Mouse (Mus musculus) frontal cortex, adult 2 months (tissue): ENCODE results near the gene Bdkrb1. TPM values are rescaled to one million over a fixed set of nuclear protein-coding genes. Genes with fewer than 3 reads are reported as not detected.

ENCODE experiments used
- DNase-seq, 2 experiments: peaks; one replicate each; pipeline ENCODE4 v3.0.0; 2022; ENCODE audit warnings: low spot score in 1 of 2; ENCODE audit errors: extremely low spot score in 1 of 2
- polyA plus RNA-seq: library from polyadenylated mRNA; depleted of rRNA; stranded (reverse); fragments of >200 nt; gene quantifications from 2 replicates; pipeline ENCODE4 v1.2.3, GENCODE M21; 2012; rRNA removed

The Bdkrb1 gene
- not detected in 2 replicates for polyA plus RNA-seq

DNA sequence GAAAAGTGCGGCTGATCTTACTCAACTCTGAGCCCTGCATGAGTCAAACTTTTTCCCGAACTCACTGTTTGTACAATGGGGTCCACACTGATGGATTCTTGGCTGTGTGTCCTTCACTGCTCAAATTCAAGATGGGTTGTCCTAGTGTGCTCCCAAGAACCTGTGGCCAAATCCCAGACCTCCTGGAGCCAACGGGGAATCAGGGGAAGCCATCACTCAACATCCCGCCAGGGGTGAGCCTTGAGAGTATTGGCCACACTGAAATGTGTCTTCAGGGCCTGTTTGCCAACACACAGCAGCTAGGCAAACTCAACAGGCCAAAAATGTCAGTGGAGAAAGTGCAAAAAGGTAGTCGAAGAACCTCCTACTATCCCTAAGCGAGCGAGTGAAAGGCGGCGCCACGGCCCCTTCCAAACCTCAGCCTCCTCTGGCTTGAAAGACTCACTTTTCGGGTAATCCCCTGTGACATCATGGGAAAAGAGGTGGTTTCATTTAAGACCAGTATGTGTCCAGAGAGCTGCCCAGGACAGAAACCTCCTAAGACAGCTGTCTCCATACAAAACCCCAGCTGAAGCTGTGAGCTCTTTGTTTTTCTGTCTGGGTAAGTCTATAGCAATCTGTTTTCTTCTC is at the start of gene Bdkrb1:
Gene Bdkrb1, plus strand, starts transcription at position 505 of the 630 bp plus-strand sequence.
- no peak for DNase-seq

DNA sequence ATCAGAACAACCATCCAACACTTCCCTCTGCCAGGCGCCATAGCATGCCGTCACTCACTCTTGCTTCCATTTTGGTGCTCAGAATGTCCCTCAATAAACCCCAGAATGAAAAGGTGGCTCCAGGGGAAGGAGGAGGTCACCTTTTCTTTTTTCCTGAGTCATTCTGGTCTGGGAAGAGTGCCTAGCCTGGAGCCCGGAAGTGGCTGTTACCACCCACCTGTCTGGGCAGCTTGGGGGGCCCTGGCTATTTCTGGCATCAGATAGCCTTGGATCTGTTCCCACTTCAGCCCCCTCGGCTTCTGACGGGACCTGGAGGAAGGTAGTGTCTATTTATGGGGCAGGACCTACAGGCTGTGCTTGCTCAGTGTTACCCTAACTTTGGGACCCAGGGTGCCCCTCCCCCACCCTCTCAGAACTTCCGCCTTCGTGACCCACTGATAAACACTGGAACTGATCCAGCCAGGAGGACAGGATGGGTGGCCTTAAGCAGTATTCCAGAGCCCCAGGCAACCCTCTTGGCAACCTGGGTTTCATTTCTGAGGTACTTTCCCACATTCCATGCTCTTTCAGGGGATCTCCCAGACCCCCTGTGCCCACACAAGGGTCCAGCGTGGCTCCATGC is 48.6 kb upstream of the Bdkrb1 start:
- no peak for DNase-seq

GRCm38 (mm10) chr12:105555172-105555571 is 47.7 kb upstream of the Bdkrb1 start:
- no peak for DNase-seq

- DNase-seq, result no peak
Observed at GRCm38 (mm10) chr12:105557250-105557925, 45.5 kb upstream of the Bdkrb1 start.

GRCm38 (mm10) chr12:105561007-105561534 is 41.8 kb upstream of the Bdkrb1 start:
- peak; percentile 18 to 72 for DNase-seq

GRCm38 (mm10) chr12:105562056-105562820 is 40.6 kb upstream of the Bdkrb1 start:
- no peak for DNase-seq

- DNase-seq, result no peak
Observed at GRCm38 (mm10) chr12:105562936-105563680, 39.8 kb upstream of the Bdkrb1 start, which contains the start of gene Bdkrb2. Bdkrb2 (plus strand) TSS chr12:105563226.

GRCm38 (mm10) chr12:105563726-105564275 is 39.1 kb upstream of the Bdkrb1 start:
- no peak for DNase-seq

DNA sequence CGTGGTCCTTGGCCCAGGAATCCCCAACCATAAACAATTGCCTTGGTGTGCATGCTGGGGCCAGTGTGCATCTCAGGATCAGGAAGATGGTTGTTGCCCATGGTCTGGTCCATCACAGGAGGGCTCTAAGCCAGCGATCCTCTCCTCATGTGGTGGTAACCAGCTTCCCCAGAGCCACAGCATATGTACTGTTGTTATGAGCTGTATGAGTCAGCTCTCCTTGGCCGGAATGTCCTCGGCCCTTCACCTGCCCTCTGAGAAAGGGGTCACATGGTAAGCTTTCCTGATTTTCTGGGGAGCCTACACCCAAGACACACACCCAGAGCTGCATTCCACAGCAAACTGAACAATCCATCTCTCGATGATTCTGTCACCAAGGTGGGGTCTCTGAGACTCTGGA is 37.7 kb upstream of the Bdkrb1 start:
- no peak for DNase-seq

GRCm38 (mm10) chr12:105571867-105572266 is 31.0 kb upstream of the Bdkrb1 start:
- no peak for DNase-seq

DNA sequence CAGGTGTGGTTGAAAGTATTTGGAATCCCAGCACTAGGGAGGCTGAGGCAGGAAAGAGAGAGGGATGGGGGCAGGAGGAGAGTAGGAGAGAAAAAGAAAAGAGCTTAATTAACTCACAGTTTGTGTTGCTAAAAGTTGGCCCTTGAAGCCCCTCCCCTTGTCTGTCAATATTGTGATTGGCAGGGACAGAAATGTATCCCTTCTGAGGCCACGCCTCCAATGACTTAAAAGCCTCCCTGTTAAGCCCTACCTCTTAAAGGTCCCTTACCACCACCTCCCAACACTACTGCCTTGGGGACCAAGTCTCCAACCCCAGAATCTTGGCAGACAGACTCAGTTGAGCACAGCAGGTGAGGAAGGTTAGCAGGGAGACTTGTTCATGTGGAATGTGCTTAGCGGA is 30.3 kb upstream of the Bdkrb1 start:
- no peak for DNase-seq

- no peak for DNase-seq
Observed at GRCm38 (mm10) chr12:105574356-105574755, 28.5 kb upstream of the Bdkrb1 start.

DNA sequence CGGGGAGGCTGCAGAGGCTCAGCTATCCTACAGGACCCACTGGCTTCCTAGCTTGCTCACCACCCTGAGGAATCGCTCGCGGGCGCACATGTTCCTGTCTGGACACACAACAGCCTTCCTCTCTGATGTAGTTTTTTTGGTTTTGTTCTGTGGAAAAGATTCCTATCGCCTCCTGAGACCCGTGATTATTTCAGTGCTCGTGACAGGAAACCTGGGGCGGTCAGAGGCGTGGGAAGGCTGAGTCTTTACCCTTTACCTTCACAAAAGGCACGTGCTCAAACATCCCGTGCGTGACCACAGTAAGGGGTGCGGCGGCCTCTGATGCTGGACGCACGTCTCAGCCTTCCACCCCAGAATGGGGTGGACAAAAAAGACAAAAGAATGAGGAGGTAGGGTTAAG is 22.4 kb upstream of the Bdkrb1 start:
- DNase-seq, result no peak

DNA sequence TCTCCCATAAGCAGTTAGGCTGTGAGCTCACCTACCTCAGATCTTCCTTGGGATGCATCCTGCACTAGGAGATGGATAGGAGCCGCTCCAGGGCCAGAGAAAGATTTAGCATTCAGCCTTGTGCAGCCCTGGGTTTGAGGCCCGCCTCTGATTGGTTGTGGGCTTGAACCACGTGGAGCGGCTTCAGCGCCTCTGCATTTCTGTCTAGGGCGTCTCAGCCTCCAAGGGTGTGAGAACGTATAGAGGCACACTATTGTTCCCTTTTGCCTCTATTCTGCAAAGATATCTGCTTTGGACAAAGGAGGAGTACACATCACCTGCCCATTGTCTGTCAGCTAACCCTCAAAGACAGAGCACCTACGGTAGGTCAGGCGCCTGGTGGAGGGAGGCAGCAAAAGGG is 20.4 kb upstream of the Bdkrb1 start:
- DNase-seq, result no peak

DNA sequence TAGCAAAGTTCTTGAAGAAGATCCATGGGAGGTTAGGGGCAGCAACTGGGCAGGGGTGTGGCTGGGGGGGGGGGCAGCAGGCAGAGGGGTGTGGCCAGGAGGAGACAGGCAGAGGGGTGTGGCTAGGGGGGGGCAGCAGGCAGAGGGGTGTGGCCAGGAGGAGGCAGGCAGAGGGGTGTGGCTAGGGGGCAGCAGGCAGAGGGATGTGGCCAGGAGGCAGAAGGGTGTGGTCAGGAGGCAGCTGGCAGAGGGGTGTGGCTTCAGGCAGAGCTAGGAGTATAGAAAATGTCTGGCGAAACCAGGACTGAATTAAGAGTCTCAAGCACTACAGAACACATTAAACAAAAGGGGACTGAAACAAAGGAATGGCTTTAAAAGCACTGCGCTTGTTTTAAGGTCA is 19.4 kb upstream of the Bdkrb1 start:
- DNase-seq, result no peak

GRCm38 (mm10) chr12:105584851-105585250 is 18.0 kb upstream of the Bdkrb1 start:
- DNase-seq, result peak in 1 of 2 experiments; percentile 80

DNA sequence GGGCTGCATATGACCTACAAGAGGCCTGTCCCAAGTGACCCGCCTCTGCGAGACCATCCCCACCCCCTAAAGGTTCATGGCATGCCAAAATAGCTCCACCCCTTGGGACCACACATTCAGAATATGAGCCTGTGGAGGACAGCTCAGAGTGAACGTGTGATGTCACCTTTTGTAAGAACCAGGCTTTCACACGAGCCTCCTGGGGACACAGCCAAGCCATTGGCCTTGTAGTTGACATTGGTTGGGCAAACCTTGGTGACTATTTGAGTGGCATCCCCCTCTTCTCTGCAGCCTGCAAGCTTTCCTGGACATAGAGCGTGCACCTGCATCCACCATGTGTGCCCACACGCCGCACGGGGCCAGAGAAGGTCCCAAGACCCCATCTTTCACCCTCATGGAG is 15.4 kb upstream of the Bdkrb1 start:
- no peak for DNase-seq

DNA sequence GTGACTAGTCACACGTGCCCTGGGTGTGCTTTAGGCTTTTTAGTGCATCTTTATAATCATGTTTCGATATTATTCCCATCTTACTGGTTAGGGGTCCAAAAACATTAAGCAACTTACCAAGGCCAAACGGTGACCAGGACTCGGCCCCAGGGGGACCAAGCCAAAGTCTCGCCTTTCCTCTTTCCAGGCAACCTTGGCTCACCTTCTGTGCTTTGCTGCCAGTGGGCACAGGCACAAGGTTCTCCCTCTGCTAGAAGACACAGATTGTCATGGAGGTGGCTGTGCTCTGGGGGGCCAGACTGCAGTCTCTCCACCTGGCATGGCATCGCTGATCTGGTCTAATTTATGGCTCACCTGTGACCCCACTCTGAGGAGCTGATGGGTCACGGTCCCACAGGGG is 12.1 kb upstream of the Bdkrb1 start:
- DNase-seq, result no peak

DNA sequence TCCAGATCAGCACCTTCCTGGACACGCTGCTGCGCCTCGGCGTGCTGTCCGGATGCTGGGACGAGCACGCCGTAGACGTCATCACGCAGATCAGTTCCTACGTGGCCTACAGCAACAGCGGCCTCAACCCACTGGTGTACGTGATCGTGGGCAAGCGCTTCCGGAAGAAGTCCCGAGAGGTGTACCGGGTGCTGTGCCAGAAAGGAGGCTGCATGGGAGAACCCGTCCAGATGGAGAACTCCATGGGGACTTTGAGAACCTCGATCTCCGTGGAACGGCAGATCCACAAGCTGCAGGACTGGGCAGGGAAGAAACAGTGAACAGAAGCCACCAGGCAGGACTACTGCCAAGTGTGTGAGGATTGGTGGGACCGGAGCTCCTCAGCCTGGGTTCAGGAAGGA is 10.5 kb upstream of the Bdkrb1 start:
- no peak for DNase-seq

DNA sequence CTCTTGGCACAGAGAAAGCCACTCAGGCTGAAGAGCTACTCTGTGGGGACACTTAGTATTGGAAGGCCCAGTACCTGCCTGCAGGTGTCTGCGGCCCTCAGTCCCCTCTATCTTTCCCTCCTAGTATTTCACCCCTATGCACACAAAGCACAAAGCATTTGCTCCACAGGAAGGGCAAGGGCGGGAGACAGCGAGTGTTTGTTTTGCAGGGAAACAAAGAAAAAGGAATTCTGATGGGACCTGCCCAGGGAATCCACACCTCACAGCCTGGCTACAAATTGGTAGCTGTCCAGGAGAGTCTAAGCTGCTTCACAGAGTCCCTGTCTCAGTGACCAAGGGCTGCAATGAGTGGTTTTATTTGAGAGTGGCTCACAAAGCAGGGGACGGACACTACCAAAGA is 9.4 kb upstream of the Bdkrb1 start:
- no peak for DNase-seq
